Mouse (Mus musculus): ENCODE results near the gene Gm28051. TPM values are rescaled to one million over a fixed set of nuclear protein-coding genes. Genes with fewer than 3 reads are reported as not detected.
A peak's percentile ranks its signal among the peaks of the same experiment; 100 is the strongest.

Gm28051 gene
- total and polyA plus RNA-seq, 3 experiments, result not detected

DNA sequence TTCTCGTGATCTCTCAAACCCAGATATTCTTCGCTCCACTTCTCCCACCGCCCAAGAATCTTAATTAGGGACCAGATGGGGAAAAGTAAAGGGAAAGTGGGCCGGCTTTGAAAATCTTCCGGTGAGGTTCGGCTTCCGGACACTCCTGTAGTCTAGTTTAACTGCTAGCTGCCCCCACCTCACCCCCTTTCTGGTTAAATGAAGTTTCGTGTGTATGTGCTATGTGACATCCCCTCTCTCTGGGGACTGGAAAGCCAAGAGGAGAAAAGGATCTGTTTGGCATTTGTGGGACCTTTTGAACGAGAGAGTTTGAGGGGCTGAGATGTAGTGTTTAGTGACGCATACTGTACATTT, 815 bp upstream of the Gm28051 start, which contains the start of gene Gm20604:
Gm20604 (minus strand) TSS at position 270 of the 354 bp plus-strand sequence.
- H3K36me3 ChIP-seq (ENCODE audit: control insufficient read depth in 1 of 2, insufficient read depth in 2 of 2, low read length in 2 of 2), result peaks cover 6 to 33% of the 10 kb centered on the region in 2 experiments

DNA sequence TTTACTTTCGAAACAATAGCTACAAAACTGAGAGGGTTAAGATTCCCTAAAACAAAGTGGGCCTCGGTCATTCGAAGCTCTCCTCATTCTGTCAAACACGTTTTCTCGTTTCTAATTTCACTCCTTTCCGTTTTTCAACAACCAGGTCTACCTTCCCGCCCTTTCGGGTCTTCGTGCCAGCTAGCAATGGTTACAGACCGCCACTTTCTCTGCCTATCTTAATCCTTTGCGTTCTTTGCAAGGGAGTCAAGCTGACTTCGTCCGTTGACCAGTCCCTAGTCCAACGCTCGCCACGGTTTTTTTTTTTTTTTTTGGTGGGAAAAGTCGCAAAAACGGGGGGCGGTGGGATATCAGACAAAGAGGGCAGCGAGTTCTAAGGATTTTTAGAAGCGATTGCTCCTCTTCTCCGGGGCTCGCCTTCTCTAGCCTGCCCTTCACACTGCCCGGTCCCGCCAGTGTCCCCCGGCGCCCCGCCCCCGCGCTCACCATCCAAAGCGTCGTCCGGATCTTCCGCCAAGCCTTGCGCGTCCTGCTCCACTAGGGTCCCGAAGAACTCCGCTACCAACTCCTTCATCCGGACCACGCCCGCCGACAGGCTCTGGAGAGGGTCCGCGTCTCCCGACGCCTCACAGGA, 393 bp downstream of the Gm28051 start:
- peak; percentile 53 for DNase-seq (ENCODE audit: low read depth, low spot score)
- H3K4me3 ChIP-seq (ENCODE audit: control insufficient read depth in 1 of 2, insufficient read depth in 1 of 2, low read depth in 2 of 2, low read length in 2 of 2), result peak overlapping the region; percentile 76 to 85
- TF ChIP-seq SMC3 (IDR thresholded peaks at IDR 0.05; ENCODE audit: low read depth, low read length) (no peak), ZNF384 (IDR thresholded peaks at IDR 0.05; ENCODE audit: low read depth, low read length) (peak; percentile 23; the same call in 1 of the 2 replicates), MAX (IDR thresholded peaks at IDR 0.05; ENCODE audit: low read length) (peak; percentile 58; the same call in 1 of the 2 replicates), UBTF (IDR thresholded peaks at IDR 0.05; ENCODE audit: borderline replicate concordance, insufficient read depth, low read depth, low read length) (0 out of 2 replicates have a peak, but pooled peaks have one; percentile 17), RCOR1 (IDR thresholded peaks at IDR 0.05; ENCODE audit: low read depth, low read length) (no peak)
- peak overlapping the region; percentile 69 for H3K27ac ChIP-seq (ENCODE audit: control insufficient read depth, low read depth, low read length)
- H3K4me1 ChIP-seq (ENCODE audit: control insufficient read depth in 1 of 2, insufficient read depth in 2 of 2, low read length in 2 of 2), result peaks cover 0 to 11% of the 10 kb centered on the region in 2 experiments; a peak in 2 of 4 replicates
- H3K9me3 ChIP-seq (replicated peaks; ENCODE audit: insufficient read depth, low read length), result no peaks in the 10 kb centered on the region
- H3K9ac ChIP-seq (ENCODE audit: control insufficient read depth, low read depth, low read length, poor library complexity, severe bottlenecking), result peak overlapping the region; percentile 87
- peaks cover 4 to 33% of the 10 kb centered on the region in 2 experiments for H3K36me3 ChIP-seq (ENCODE audit: control insufficient read depth in 1 of 2, insufficient read depth in 2 of 2, low read length in 2 of 2)
- H3K79me2 ChIP-seq (ENCODE audit: control insufficient read depth, insufficient read depth, low read length, poor library complexity), result peaks cover 61% of the 10 kb centered on the region
- H3K27me3 ChIP-seq (ENCODE audit: control insufficient read depth in 1 of 2, insufficient read depth in 2 of 2, low read length in 2 of 2), result no peaks in the 10 kb centered on the region

More for the DNA sequence above, 815 bp upstream of the Gm28051 start, which contains the start of gene Gm20604:
- H3K9me3 ChIP-seq (replicated peaks; ENCODE audit: insufficient read depth, low read length), result no peaks in the 10 kb centered on the region
- peaks cover 55% of the 10 kb centered on the region for H3K79me2 ChIP-seq (ENCODE audit: control insufficient read depth, insufficient read depth, low read length, poor library complexity)
- no peaks in the 10 kb centered on the region for H3K27me3 ChIP-seq (ENCODE audit: control insufficient read depth in 1 of 2, insufficient read depth in 2 of 2, low read length in 2 of 2)
- TF ChIP-seq KAT2A (conservative IDR thresholded peaks at IDR 0.05; ENCODE audit: low read depth, low read length) (no peak), MAZ (IDR thresholded peaks at IDR 0.05; ENCODE audit: low read depth, low read length) (peak; percentile 63; the same call in 1 of the 2 replicates)
- peak within 1 kb of the TSS; percentile 87 for H3K9ac ChIP-seq (ENCODE audit: control insufficient read depth, low read depth, low read length, poor library complexity, severe bottlenecking)
- DNase-seq (ENCODE audit: low read depth, low spot score), result peak; percentile 55
- H3K27ac ChIP-seq (ENCODE audit: control insufficient read depth, low read depth, low read length), result peak within 1 kb of the TSS; percentile 69
- peak within 1 kb of the TSS; percentile 85 to 94 for H3K4me3 ChIP-seq (ENCODE audit: control insufficient read depth in 1 of 2, insufficient read depth in 1 of 2, low read depth in 2 of 2, low read length in 2 of 2)
- peaks cover 0 to 11% of the 10 kb centered on the region in 2 experiments; a peak in 2 of 4 replicates for H3K4me1 ChIP-seq (ENCODE audit: control insufficient read depth in 1 of 2, insufficient read depth in 2 of 2, low read length in 2 of 2)

DNA sequence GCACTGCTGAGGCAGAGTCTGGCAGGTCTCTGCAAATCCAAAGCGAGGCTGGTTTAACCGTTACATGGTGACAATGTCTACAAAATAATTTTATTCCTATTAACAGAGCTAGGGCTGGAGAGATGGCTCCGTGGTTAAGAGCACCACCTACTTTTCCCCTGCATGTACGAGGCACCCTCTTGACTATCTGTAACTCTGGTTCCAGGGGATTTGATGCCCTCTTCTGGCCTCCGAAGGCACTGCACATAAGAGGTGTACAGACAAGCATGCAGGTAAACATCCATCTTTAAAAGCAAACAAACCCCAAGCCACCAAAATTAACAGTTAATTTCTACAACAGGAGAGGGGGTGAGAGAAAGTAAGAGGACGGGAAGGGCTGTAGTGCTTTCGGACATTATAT, 1.3 kb downstream of the Gm28051 start:
- DNase-seq (ENCODE audit: low read depth, low spot score), result peak; percentile 60
- H3K27ac ChIP-seq (ENCODE audit: control insufficient read depth, low read depth, low read length), result no peak overlapping the region
- H3K4me3 ChIP-seq (ENCODE audit: control insufficient read depth in 1 of 2, insufficient read depth in 1 of 2, low read depth in 2 of 2, low read length in 2 of 2), result no peak overlapping the region
- H3K27me3 ChIP-seq (ENCODE audit: control insufficient read depth in 1 of 2, insufficient read depth in 2 of 2, low read length in 2 of 2), result no peaks in the 10 kb centered on the region
- TF ChIP-seq RAD21 (IDR thresholded peaks at IDR 0.05; ENCODE audit: low read depth, low read length) (peak; percentile 2; the same call in 1 of the 2 replicates), CTCF (IDR thresholded peaks at IDR 0.05 in 2 of 3, conservative IDR thresholded peaks at IDR 0.05 in 1 of 3; ENCODE audit: control insufficient read depth in 1 of 3, insufficient read depth in 1 of 3, low read depth in 2 of 3, low read length in 3 of 3, poor library complexity in 1 of 3, severe bottlenecking in 1 of 3) (peak; percentile 39 to 52 (median 50)), USF1 (IDR thresholded peaks at IDR 0.05; ENCODE audit: low read depth, low read length) (no peak)
- H3K9me3 ChIP-seq (replicated peaks; ENCODE audit: insufficient read depth, low read length), result no peaks in the 10 kb centered on the region
- H3K4me1 ChIP-seq (ENCODE audit: control insufficient read depth in 1 of 2, insufficient read depth in 2 of 2, low read length in 2 of 2), result peaks cover 0 to 11% of the 10 kb centered on the region in 2 experiments; a peak in 2 of 4 replicates
- no peak overlapping the region for H3K9ac ChIP-seq (ENCODE audit: control insufficient read depth, low read depth, low read length, poor library complexity, severe bottlenecking)
- H3K36me3 ChIP-seq (ENCODE audit: control insufficient read depth in 1 of 2, insufficient read depth in 2 of 2, low read length in 2 of 2), result peaks cover 2 to 33% of the 10 kb centered on the region in 2 experiments
- peaks cover 65% of the 10 kb centered on the region for H3K79me2 ChIP-seq (ENCODE audit: control insufficient read depth, insufficient read depth, low read length, poor library complexity)
